Mouse (Mus musculus): Measurements from ENCODE around the gene Hcrt. TPM values are rescaled to one million over a fixed set of nuclear protein-coding genes. Genes with fewer than 3 reads are reported as not detected.

The Hcrt gene
- total RNA-seq, 4 experiments from 2014 or later, result not detected

DNA sequence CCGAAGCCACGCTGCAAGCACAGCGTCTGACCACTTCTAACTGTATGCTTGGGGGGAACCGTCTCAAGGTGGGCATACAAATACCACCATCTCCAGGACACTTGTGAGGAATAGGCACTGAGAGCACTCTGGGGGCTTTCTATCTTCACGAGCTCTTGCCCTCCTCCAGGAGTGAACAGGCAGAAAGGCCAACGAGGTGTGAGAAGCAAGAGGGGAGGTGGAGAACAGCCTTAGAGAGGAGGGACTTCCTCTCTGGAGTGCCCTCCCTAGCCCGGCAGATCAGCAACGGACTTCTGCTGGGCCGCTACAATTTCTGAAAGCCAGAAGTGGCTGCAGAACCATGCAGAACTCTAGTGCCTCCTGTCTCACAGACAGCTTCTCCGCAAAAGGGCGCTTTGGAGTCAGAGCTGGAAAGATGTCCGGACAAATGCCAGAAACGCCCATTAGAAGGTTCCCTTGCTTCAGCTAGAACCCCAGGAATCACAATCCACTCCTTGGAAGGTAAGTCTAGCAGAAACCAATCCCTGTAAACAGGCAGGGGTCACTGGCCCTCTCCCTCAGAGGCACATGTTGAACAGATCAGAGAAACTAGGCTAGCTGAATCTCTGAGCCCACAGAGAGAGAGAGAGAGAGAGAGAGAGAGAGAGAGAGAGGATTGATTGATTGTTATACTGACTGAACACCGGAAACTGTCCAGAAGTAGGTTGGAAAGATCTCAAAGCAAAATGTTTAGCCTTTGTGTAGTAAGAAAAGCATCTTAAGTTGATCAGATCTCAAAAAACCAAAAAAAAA is 26.6 kb downstream of the Hcrt start:
- no peak for DNase-seq (ENCODE audit: low spot score)

DNA sequence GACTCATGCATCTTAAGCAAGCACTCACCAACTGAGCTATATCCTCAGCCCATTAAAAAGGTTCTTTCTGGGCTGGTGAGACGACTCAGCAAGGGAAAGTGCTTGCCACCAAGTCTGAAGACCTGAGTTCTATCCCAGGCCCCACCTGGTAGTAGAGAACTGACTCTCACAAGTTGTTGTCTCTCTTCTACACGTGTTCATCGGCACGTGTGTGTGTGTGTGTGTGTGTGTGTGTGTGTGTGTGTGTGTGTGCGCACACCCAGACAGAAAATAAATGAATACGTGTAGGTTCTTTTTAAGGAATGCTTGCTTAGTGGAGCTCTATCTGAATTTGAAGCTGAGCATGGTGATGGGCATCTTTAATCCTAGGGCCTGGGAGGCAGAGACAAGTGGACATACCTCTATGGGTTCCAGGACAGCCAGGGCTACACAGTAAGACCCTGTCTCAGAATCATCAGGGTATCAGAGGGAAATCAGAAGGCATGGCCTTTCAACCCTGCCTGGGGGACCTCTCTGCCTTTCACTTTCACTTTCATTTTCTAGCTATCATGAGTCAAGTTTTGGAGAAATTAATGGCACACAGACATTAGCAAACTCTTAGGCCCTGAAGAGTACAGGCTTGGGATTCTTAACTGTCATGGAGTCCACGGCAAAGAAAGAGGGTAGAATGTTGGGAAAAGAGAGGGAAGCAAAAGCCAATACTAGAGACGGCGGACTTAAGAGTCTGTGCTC is 27.4 kb downstream of the Hcrt start:
- DNase-seq (ENCODE audit: low spot score), result no peak

GRCm38 (mm10) chr11:100730477-100731205 is 32.1 kb downstream of the Hcrt start:
- DNase-seq (ENCODE audit: low spot score), result peak; percentile 48

DNA sequence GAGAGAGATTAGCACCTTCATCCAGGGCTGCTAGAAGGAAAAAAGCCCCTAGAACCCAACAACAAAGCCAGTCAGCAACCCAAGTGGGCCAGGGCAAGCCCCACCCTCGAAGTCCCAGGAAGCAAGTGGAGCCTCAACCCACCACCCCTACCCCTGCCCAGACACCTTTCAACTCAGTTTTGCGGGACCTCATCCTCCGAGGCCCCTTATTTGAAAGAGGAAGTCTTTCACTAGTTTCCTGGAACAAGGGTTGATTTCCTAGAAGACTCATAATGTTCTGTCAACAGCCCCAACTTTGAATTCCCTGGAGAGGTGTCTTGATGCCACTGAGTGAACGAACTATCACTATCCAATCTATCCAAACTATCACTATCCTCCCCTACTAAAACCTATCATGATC is 32.8 kb downstream of the Hcrt start:
- no peak for DNase-seq (ENCODE audit: low spot score)

DNA sequence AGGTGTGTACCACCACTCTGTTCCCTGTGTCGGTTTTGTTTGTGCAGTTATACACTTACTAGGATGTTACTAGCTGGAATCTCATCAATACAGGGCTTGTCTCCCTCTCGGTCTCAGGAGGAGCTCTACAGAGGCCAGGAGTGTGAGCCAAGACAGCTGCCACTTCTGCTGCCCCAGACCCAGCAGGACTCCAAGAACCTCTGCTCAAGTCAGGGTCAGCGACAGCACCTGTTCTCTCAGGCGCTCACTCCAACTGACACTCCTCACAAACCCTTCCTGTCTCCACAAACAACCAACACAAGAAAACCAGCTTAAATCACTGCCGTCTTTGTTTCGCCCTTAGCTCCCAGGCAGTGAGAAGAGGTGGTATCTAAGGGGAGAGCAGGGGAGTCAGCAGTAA is 34.1 kb downstream of the Hcrt start:
- DNase-seq (ENCODE audit: low spot score), result no peak

GRCm38 (mm10) chr11:100727201-100727600 is 35.5 kb downstream of the Hcrt start:
- no peak for DNase-seq (ENCODE audit: low spot score)

DNA sequence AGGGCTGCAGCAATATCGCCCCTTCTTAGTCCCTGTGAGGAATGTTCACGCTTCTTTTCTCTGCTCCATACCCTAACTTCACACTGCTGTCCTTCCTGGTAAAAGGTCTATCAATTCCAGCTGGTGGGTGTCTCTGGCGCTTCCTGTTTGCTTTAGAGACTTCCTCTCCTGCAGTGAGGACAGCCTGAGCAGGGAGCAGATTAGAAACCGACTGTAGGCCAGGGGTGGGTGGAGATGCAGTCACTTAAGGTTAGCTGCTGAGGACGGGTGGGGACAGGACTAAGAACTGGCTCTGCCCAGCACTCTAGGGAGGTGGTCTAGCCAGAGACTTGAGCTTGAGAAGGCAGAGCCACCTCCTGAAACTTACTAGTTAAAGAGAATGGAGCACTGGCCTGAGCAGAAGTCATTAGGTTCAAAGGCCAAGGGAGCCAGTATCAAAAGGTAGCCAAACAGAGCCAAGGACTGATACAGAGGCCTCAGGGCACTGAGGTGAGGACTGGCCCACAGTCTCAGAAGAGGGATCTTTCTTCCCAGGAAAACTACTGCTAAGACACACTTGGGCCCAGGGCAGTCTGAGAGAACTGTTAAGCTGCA is 37.7 kb downstream of the Hcrt start:
- peak; percentile 69 for DNase-seq (ENCODE audit: low spot score)

GRCm38 (mm10) chr11:100722493-100723028 is 40.2 kb downstream of the Hcrt start:
- DNase-seq (ENCODE audit: low spot score), result no peak

DNA sequence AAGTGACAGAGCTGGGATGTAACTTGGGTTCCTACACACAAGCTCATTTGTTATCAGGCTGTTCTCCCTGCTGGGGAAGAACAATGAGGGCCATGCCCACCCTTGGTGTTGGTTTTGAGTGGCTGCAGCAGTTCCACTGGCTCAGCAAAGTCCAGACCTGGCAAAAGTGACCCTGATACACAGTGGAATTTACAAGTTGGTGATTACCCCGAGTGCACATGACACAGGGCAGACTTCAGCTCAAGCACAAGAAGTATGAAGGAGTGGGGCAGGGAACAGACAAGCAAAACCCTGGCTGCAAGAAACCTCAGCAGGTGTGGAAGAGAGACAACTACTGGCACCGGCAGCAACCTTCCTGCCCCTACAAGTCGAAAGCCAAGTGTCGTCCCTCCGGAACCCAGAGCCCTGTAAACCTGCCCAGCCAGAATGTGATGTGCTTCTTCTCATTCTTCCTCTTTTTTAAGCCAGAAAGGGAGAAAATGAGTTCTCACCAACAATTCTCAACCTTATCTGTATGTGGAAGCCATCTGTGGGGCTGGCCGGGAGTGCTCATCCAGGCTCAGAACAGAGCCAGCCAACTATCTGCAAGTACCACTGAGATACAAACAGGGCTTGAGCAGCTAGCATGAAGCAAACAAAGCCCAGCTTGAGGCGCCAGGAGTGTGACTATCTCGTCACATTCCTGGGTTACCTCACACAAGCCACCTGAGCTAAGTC is 40.8 kb downstream of the Hcrt start:
- no peak for DNase-seq (ENCODE audit: low spot score)

DNA sequence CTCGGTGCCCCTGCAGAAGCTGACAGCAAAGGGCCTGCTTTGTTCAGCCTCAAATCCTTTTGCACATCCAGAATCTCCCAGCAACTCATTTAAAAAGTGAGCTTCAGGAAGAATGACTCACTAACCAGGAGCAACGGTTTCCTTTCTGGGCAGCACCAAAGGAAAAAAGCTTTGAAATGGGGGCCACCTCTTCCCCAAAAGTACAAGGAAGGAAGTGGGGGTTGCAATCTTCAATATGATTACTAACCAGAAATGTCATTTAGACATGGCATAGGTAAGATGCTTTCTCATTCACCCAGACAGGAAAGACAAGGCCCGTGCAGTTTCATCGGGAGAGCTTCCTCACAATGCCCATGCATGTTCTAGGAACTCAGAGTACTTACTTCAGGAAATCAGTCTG is 41.5 kb downstream of the Hcrt start:
- peak; percentile 72 for DNase-seq (ENCODE audit: low spot score)

GRCm38 (mm10) chr11:100720345-100720744 is 42.4 kb downstream of the Hcrt start:
- peak; percentile 47 for DNase-seq (ENCODE audit: low spot score)

DNA sequence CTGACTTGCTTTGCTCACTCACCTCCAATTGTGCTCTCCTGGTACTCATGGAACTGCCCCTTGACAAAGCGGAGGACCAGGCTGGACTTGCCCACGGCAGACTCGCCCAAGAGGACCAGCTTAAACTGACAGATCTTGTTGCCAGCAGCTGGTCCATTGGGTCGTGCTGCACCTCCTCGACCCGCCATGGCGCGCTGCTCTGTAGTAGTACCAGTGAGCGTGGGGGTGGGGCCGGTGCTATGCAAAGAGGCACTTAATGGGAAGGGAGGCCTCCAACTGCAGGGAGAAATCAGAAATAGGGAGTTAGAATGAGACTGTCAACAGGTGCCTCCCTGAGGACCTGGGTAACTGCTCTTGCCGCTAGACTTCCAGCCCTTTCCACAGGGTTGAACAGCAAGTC is 42.8 kb downstream of the Hcrt start:
- DNase-seq (ENCODE audit: low spot score), result no peak

DNA sequence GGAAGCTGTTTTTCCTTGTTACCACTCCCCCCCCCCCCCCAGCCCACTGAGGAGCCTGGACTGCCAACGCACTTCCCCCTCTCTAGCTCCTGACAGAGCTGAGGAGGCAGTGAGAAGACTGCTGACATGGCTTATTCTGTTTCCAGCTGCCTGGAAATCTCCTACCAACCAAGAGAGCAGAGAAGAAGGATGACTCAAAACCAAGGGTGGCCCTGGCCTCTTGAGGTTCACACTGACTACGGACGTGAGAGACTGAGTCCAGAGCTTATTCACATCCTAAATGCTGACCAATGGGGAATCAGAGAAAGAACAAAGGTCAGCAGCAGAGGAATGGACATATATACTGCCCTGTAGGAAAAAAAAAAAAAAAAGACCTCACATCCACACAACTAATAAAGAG is 43.4 kb downstream of the Hcrt start:
- DNase-seq (ENCODE audit: low spot score), result no peak

GRCm38 (mm10) chr11:100718866-100719265 is 43.9 kb downstream of the Hcrt start:
- no peak for DNase-seq (ENCODE audit: low spot score)

DNA sequence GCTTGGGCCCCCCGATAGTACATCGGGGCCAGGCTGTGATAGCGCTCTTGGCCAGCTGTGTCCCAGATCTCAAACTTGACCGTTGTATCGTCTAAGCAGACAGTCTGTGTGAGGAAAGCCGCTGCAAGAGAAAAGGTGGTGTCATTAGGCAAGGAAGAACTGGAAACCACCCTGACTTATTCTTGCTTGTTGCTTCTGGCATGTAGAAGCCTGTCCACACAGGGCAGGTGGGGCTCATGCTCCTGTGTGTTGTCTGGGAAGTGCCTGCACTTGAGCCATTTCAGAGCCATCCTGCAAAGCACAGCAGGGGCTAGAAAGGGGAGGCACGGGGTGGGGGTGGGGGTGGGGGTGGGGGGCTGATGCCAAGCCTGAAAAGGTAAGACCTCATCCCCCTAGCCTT is 44.3 kb downstream of the Hcrt start:
- no peak for DNase-seq (ENCODE audit: low spot score)

GRCm38 (mm10) chr11:100716649-100717048 is 46.1 kb downstream of the Hcrt start:
- no peak for DNase-seq (ENCODE audit: low spot score)

- DNase-seq (ENCODE audit: low spot score), result no peak
Observed at GRCm38 (mm10) chr11:100714948-100715347, 47.8 kb downstream of the Hcrt start.

DNA sequence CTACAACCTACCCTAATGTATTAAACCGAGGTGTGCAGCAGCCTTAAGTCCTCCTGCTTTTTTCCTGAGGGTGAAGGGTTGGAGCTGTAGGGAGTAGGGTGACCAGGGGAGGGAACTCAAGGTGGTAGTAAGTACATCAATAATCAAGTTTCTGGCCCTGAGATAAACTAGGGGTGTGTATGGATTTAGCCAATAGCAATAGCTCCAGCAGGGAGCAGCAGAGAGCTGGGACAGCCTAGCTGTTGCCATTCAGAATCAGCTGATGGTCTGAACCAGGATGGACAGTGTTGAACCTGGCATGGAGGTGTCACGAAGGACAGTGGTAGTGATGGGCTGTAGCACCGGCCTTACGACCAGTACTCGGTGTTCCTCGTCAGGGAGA is 48.2 kb downstream of the Hcrt start:
- peak; percentile 86 for DNase-seq (ENCODE audit: low spot score)

- peak; percentile 75 for DNase-seq (ENCODE audit: low spot score)
Observed at GRCm38 (mm10) chr11:100713735-100714533, 48.8 kb downstream of the Hcrt start, which contains the start of gene Hspb9. Hspb9 (plus strand) TSS chr11:100713850.

DNA sequence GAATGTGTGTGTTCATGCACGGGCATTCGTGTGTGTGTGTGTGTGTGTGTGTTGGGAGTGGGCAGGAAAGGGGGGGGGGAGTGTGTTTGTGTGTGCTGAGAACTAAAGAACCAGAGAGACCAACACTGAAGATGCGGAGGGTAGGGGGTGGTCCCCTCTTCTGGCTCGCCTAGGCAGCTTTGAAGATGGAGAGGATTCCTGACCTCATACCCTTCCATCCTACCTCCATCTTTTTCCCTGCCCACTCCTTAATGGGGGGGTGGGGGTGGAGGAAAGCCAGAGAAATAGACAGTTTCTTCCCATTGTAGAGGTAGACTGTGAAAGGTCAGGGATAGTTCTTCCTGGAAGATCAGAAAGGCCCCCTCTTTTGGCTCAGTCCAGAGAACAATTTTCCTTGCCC is 49.6 kb downstream of the Hcrt start:
- DNase-seq (ENCODE audit: low spot score), result no peak
